Mouse (Mus musculus): ENCODE measurements at regions not wholly inside any gene's neighbourhood (a gene's known extent, or its start where the extent isn't known, plus 50 kb on each side); places are given as distances from the start of the nearest gene placed in this dataset.

DNA sequence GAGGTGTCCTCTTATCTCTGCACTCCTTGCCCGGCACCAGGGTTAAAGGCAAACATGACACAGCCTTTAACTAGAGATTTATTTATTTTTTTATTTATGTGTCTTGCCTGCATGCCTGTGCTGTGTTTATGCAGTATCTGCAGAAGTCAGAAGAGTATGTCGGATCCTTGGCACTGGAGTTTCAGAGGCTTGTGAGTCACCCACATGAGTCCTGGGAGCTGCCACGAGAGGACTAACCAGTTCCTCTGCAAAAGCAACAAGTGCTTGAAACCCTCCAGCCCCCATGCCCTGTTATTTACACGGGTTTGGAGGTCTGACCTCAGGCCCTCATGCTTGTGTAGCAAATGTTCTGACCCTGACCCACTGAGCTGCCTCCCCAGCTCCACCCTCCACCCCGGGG is 210.6 kb downstream of the Sec16b start:
- H3K9ac ChIP-seq (ENCODE audit: low read depth, low read length), result no peak overlapping the region
- 37% methylated on average over 5 of the region's 5 CpGs for WGBS (ENCODE audit: insufficient replicate concordance)
- no peaks in the 10 kb centered on the region for H3K9me3 ChIP-seq (replicated peaks; ENCODE audit: control insufficient read depth, low read length)
- H3K4me2 ChIP-seq (ENCODE audit: low read depth, low read length), result no peak overlapping the region
- no peaks in the 10 kb centered on the region for H3K36me3 ChIP-seq (ENCODE audit: control insufficient read depth, insufficient read depth)
- H3K4me1 ChIP-seq (ENCODE audit: control insufficient read depth, low read depth, low read length), result no peaks in the 10 kb centered on the region
- H3K4me3 ChIP-seq (ENCODE audit: low read depth, low read length), result no peak overlapping the region
- no peaks in the 10 kb centered on the region for H3K27me3 ChIP-seq (ENCODE audit: control insufficient read depth, insufficient read depth, low read depth, low read length)
- no peak for ATAC-seq (ENCODE audit: low read depth)
- H3K27ac ChIP-seq (ENCODE audit: low read length), result no peak overlapping the region

DNA sequence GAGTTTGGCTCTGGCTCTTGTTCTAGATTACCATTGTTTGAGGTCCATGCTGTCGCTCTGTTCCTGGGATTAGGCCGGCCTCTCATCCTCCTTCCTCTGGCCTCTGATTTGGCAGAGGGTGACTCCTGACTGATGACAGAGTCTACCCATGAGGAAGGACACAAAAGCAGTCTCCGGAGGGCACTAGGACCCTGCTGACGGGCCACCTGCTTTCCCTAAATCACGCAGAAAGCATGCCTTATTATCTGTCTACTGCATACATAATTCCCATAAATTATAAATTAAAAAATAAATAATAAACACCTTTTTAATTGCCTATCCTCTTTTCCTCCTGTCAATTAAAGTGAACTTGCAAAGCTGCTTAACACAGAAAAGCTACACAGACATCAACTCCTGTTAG is 215.4 kb downstream of the Sec16b start:
- Histone ChIP-seq H3K4me1 (ENCODE audit: control insufficient read depth, low read depth, low read length) (no peaks in the 10 kb centered on the region), H3K36me3 (ENCODE audit: control insufficient read depth, insufficient read depth) (no peaks in the 10 kb centered on the region), H3K4me2 (ENCODE audit: low read depth, low read length) (no peak overlapping the region), H3K9ac (ENCODE audit: low read depth, low read length) (no peak overlapping the region), H3K27me3 (ENCODE audit: control insufficient read depth, insufficient read depth, low read depth, low read length) (no peaks in the 10 kb centered on the region), H3K4me3 (ENCODE audit: low read depth, low read length) (no peak overlapping the region), H3K9me3 (replicated peaks; ENCODE audit: control insufficient read depth, low read length) (no peaks in the 10 kb centered on the region), H3K27ac (ENCODE audit: low read length) (no peak overlapping the region)
- WGBS (ENCODE audit: insufficient replicate concordance), result 75% methylated on average over 5 of the region's 5 CpGs
- no peak for ATAC-seq (ENCODE audit: low read depth)

DNA sequence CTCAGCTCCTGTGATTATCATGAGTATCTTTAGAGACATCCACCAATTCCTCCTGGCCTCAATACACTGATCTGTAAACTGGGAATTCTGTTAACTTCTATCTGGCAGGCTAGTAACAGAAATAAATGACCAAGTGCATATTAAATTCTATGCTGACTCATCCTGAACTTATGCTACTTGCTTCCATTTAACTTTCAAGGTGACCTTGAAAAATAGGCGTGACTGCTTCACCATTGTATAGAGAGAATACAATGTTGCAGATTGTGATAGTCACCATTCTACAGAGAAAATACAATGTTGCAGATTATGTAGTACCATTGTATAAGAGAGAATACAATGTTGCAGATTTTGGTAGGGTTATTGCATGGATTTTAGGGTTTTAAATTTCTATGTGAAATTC is 224.6 kb downstream of the Sec16b start:
- Histone ChIP-seq H3K27ac (ENCODE audit: low read length) (no peak overlapping the region), H3K27me3 (ENCODE audit: control insufficient read depth, insufficient read depth, low read depth, low read length) (no peaks in the 10 kb centered on the region), H3K4me2 (ENCODE audit: low read depth, low read length) (no peak overlapping the region), H3K9ac (ENCODE audit: low read depth, low read length) (no peak overlapping the region), H3K4me3 (ENCODE audit: low read depth, low read length) (no peak overlapping the region), H3K4me1 (ENCODE audit: control insufficient read depth, low read depth, low read length) (no peaks in the 10 kb centered on the region), H3K36me3 (ENCODE audit: control insufficient read depth, insufficient read depth) (no peaks in the 10 kb centered on the region), H3K9me3 (replicated peaks; ENCODE audit: control insufficient read depth, low read length) (no peaks in the 10 kb centered on the region)
- no peak for ATAC-seq (ENCODE audit: low read depth)
- WGBS (ENCODE audit: insufficient replicate concordance), result 65% methylated on average over 1 of the region's 1 CpGs

DNA sequence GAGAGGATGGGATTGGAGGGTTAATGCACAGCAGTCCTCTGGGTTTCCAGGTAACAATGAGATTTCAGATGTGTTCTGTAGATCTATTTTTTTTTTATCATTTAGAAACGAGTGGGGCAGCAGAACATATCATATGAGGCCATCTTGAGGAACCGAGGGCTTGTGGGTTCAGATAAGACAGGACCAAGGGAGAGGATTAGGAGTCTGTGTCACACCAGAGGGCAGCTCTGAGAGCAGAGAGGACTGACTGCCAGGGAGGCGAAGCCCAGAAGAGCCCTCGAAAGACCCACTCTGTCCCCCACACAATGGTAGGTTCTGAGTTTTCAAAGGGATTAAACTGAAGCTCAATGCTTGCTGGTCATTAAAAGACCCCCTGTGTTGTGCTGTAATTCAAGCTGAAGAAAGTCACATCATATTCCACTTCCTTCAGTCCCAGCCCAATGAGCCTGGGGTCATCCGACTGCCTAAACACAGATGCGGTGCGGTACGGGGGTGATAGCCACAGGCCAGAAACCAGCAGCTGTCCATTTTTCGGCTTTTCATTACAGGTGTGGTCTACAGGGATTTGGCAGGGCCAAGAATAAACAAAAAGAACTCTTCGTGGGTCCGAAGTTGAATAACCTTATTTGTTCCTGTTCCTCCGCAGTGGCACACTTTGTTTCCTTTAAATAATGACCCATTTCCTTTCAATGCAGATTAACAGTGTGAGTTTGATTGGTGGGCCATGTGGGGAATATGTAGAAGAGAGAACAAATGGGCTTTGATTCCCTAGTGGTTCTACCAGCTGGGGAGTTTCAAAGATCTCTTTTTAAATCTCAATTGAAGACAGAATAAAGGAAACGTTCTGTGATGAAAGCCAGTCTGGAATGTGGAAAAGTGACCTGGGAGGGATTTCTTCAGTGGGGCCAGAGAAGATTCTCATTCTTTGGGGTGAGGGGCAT is 234.5 kb downstream of the Sec16b start:
- H3K4me3 ChIP-seq (ENCODE audit: low read depth, low read length), result no peak overlapping the region
- H3K27me3 ChIP-seq (ENCODE audit: control insufficient read depth, insufficient read depth, low read depth, low read length), result no peaks in the 10 kb centered on the region
- H3K9me3 ChIP-seq (replicated peaks; ENCODE audit: control insufficient read depth, low read length), result no peaks in the 10 kb centered on the region
- no peak overlapping the region for H3K27ac ChIP-seq (ENCODE audit: low read length)
- ATAC-seq (ENCODE audit: low read depth), result peak; percentile 70
- no peak overlapping the region for H3K4me2 ChIP-seq (ENCODE audit: low read depth, low read length)
- H3K9ac ChIP-seq (ENCODE audit: low read depth, low read length), result no peak overlapping the region
- 55% methylated on average over 13 of the region's 13 CpGs for WGBS (ENCODE audit: insufficient replicate concordance)
- H3K4me1 ChIP-seq (ENCODE audit: control insufficient read depth, low read depth, low read length), result no peaks in the 10 kb centered on the region
- H3K36me3 ChIP-seq (ENCODE audit: control insufficient read depth, insufficient read depth), result no peaks in the 10 kb centered on the region

DNA sequence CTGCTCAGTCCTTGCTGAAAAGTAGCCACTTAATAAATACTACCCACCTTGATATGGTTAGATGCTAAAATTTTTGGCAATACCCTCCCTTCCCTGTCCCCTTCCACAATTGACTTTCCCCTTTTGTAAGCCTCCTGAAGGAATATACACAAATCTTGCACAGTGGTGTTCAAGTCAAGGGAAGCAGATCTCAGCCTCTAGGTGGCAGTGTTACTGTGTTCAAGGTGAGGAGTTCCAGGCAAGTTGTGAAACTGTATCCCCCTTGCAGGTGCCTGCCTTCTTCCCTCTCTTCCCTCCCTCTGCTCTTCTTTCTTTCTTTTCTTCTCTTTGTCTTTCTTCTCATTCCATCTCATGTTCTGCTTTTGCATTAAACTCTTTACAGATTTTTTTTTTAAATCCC is 239.1 kb downstream of the Sec16b start:
- H3K4me2 ChIP-seq (ENCODE audit: low read depth, low read length), result no peak overlapping the region
- H3K9ac ChIP-seq (ENCODE audit: low read depth, low read length), result no peak overlapping the region
- H3K4me1 ChIP-seq (ENCODE audit: control insufficient read depth, low read depth, low read length), result no peaks in the 10 kb centered on the region
- H3K4me3 ChIP-seq (ENCODE audit: low read depth, low read length), result no peak overlapping the region
- H3K27me3 ChIP-seq (ENCODE audit: control insufficient read depth, insufficient read depth, low read depth, low read length), result no peaks in the 10 kb centered on the region
- no peaks in the 10 kb centered on the region for H3K9me3 ChIP-seq (replicated peaks; ENCODE audit: control insufficient read depth, low read length)
- H3K36me3 ChIP-seq (ENCODE audit: control insufficient read depth, insufficient read depth), result no peaks in the 10 kb centered on the region
- no peak overlapping the region for H3K27ac ChIP-seq (ENCODE audit: low read length)
- ATAC-seq (ENCODE audit: low read depth), result no peak

DNA sequence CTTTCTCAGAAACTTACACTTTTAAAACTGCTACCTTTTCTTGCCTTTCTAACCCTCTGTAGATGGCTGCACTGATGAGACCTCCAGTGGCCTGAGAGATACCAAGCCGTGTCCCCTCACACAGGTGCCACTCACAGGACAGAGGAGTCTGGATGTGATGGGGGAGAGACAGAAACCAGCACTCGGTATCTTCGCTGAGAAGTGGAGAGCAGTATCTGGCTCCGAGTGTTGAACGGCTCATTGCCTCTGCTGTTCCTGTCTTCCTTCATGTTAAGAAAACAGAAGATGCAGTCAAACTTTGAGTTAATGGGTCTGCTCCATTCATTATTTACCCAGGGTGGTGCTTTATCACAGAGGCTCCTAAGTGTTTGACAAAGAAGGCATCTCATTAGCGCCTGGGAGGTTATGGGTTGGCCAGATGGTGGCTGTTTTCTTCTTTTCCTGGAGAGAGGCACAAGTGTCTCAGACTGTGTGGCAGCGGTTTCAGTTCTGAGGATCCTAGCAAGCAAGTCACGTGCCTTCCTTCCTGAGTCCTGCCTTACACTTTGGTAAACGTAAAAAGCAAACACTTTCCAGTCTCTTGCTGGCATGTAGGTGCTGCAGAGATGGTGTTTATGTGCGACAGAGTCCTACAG is 248.6 kb downstream of the Sec16b start:
- no peaks in the 10 kb centered on the region for H3K9me3 ChIP-seq (replicated peaks; ENCODE audit: control insufficient read depth, low read length)
- H3K4me3 ChIP-seq (ENCODE audit: low read depth, low read length), result no peak overlapping the region
- no peaks in the 10 kb centered on the region for H3K4me1 ChIP-seq (ENCODE audit: control insufficient read depth, low read depth, low read length)
- H3K36me3 ChIP-seq (ENCODE audit: control insufficient read depth, insufficient read depth), result no peaks in the 10 kb centered on the region
- no peaks in the 10 kb centered on the region for H3K27me3 ChIP-seq (ENCODE audit: control insufficient read depth, insufficient read depth, low read depth, low read length)
- H3K4me2 ChIP-seq (ENCODE audit: low read depth, low read length), result no peak overlapping the region
- H3K9ac ChIP-seq (ENCODE audit: low read depth, low read length), result no peak overlapping the region
- whole genome bisulfite sequencing (ENCODE audit: insufficient replicate concordance), result 44% methylated on average over 10 of the region's 10 CpGs
- no peak overlapping the region for H3K27ac ChIP-seq (ENCODE audit: low read length)
- ATAC-seq (ENCODE audit: low read depth), result no peak

DNA sequence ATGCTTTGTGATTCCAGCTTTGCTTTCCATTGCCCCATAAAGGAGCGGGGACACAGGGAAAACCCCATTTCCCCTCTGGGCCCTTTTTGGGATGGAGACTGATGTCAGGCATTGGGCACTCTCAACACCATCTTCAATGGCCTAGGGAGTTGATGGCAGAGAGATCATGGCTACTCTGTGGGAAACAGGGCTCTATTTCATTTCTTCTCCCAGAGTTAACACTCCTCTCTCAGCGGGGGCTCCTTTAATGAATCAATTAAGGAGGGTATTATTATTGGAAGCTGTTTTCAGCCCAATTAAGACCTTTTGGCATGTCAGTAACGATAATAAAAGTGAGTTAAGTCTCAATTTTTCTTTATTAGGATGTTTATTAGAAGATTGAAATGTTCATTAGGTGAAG is 250.4 kb downstream of the Sec16b start:
- Histone ChIP-seq H3K27ac (ENCODE audit: low read length) (no peak overlapping the region), H3K4me2 (ENCODE audit: low read depth, low read length) (no peak overlapping the region), H3K4me1 (ENCODE audit: control insufficient read depth, low read depth, low read length) (no peaks in the 10 kb centered on the region), H3K4me3 (ENCODE audit: low read depth, low read length) (no peak overlapping the region), H3K27me3 (ENCODE audit: control insufficient read depth, insufficient read depth, low read depth, low read length) (no peaks in the 10 kb centered on the region), H3K36me3 (ENCODE audit: control insufficient read depth, insufficient read depth) (no peaks in the 10 kb centered on the region), H3K9me3 (replicated peaks; ENCODE audit: control insufficient read depth, low read length) (no peaks in the 10 kb centered on the region), H3K9ac (ENCODE audit: low read depth, low read length) (no peak overlapping the region)
- WGBS (ENCODE audit: insufficient replicate concordance), result 60% methylated on average over 3 of the region's 3 CpGs
- ATAC-seq (ENCODE audit: low read depth), result no peak

DNA sequence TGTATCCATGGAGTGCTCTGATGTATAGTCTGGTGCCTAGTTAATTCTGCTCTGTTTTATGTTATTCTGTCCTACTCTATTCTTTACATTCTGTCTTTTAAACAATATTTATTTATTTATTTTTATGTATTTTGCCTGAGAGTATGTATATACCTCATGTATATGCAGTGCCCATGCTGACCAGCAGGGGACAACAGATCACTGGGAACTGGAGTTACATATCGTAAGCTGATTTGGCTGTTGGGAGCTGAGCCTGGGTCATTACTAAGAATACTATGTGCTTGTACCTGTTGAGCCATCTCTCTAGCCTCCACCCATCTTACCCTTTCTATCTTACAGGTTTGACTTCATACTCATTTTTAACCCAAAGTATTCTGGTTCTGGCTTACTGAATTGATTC is 251.8 kb downstream of the Sec16b start:
- no peak overlapping the region for H3K4me2 ChIP-seq (ENCODE audit: low read depth, low read length)
- H3K4me1 ChIP-seq (ENCODE audit: control insufficient read depth, low read depth, low read length), result no peaks in the 10 kb centered on the region
- no peak overlapping the region for H3K27ac ChIP-seq (ENCODE audit: low read length)
- H3K9me3 ChIP-seq (replicated peaks; ENCODE audit: control insufficient read depth, low read length), result no peaks in the 10 kb centered on the region
- H3K4me3 ChIP-seq (ENCODE audit: low read depth, low read length), result no peak overlapping the region
- H3K36me3 ChIP-seq (ENCODE audit: control insufficient read depth, insufficient read depth), result no peaks in the 10 kb centered on the region
- H3K9ac ChIP-seq (ENCODE audit: low read depth, low read length), result no peak overlapping the region
- WGBS (ENCODE audit: insufficient replicate concordance), result 67% methylated on average over 1 of the region's 1 CpGs
- ATAC-seq (ENCODE audit: low read depth), result no peak
- no peaks in the 10 kb centered on the region for H3K27me3 ChIP-seq (ENCODE audit: control insufficient read depth, insufficient read depth, low read depth, low read length)

DNA sequence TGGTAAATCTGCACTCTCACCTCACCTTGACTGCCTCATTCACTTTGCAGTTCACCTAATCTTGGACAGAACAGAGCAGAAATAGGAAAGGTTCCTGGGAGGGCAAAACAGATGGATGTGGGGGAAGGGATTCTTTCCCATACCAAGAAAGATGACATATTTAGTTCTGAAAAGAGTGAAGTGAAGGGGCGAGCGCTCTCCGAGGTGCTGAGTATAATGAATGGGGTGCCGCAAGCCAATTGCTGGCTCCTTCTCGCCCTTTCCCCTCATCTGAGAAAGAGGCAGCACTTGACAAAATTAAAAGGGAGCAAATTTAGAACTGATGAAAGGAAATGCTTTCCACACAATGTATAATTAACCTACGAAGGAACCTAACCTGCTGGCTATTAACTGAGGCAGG is 261.7 kb downstream of the Sec16b start:
- H3K36me3 ChIP-seq (ENCODE audit: control insufficient read depth, insufficient read depth), result no peaks in the 10 kb centered on the region
- no peak overlapping the region for H3K4me2 ChIP-seq (ENCODE audit: low read depth, low read length)
- 46% methylated on average over 6 of the region's 6 CpGs for WGBS (ENCODE audit: insufficient replicate concordance)
- no peak for ATAC-seq (ENCODE audit: low read depth)
- no peak overlapping the region for H3K9ac ChIP-seq (ENCODE audit: low read depth, low read length)
- no peaks in the 10 kb centered on the region for H3K27me3 ChIP-seq (ENCODE audit: control insufficient read depth, insufficient read depth, low read depth, low read length)
- no peak overlapping the region for H3K27ac ChIP-seq (ENCODE audit: low read length)
- no peaks in the 10 kb centered on the region for H3K4me1 ChIP-seq (ENCODE audit: control insufficient read depth, low read depth, low read length)
- no peak overlapping the region for H3K4me3 ChIP-seq (ENCODE audit: low read depth, low read length)
- H3K9me3 ChIP-seq (replicated peaks; ENCODE audit: control insufficient read depth, low read length), result no peaks in the 10 kb centered on the region

Data from liver, embryonic 16.5 days (tissue).